ENCODE assay signal across 8 mouse cellular contexts in genomic region chr1:86058856-86059769, GRCm38 (mm10). TPM values are rescaled to one million over a fixed set of nuclear protein-coding genes. Genes with fewer than 3 reads are reported as not detected.
DNase-seq lines count a peak whose midpoint lies in the region; ATAC-seq and TF ChIP-seq lines count a peak whose summit lies in the region.

No protein-coding gene starts in this region.

- no peaks in the 10 kb centered on the region for H3K9me3 ChIP-seq in embryonic facial prominence, embryonic 15.5 days (replicated peaks)
- no peaks in the 10 kb centered on the region for H3K9me3 ChIP-seq in limb, embryonic 14.5 days (ENCODE audit: control insufficient read depth, low read length)
- H3K9me3 ChIP-seq in midbrain, postnatal 0 days (ENCODE audit: low read length), result no peaks in the 10 kb centered on the region

- peak overlapping the region; percentile 41 for H3K4me3 ChIP-seq in bone marrow, adult 2 months (replicated peaks; ENCODE audit: control insufficient read depth, low read depth, low read length)
- peak overlapping the region; percentile 38 for H3K4me3 ChIP-seq in embryonic facial prominence, embryonic 15.5 days (replicated peaks)
- peak overlapping the region; percentile 30 for H3K4me3 ChIP-seq in limb, embryonic 14.5 days (replicated peaks; ENCODE audit: low read length)
- H3K4me3 ChIP-seq in midbrain, postnatal 0 days (ENCODE audit: low read depth, low read length), result peak overlapping the region; percentile 33

- DNase-seq in 416B (ENCODE audit: low read depth), result peak; percentile 92
- DNase-seq in heart, adult 8-10 months (ENCODE audit: low spot score), result peak; percentile 92
- DNase-seq in kidney, adult 9 months, result peak; percentile 99
- DNase-seq in limb, embryonic 14.5 days (ENCODE audit: low spot score), result peak; percentile 94
- DNase-seq in midbrain, postnatal 0 days (ENCODE audit: low spot score), result peak; percentile 97
- DNase-seq in spleen, postnatal 14 days (ENCODE audit: low spot score in 2 of 2), result peak; percentile 75 to 87

- TF ChIP-seq CTCF in bone marrow, adult 2 months (IDR thresholded peaks at IDR 0.05; ENCODE audit: control insufficient read depth, insufficient read depth, low read length), result peak; percentile 88
- peak; percentile 96 for TF ChIP-seq CTCF in midbrain, postnatal 0 days (IDR thresholded peaks at IDR 0.05)

- H3K4me2 ChIP-seq in embryonic facial prominence, embryonic 15.5 days (replicated peaks), result peak overlapping the region; percentile 58
- peak overlapping the region; percentile 51 for H3K4me2 ChIP-seq in limb, embryonic 14.5 days (replicated peaks; ENCODE audit: low read depth, low read length, severe bottlenecking)
- peak overlapping the region; percentile 51 for H3K4me2 ChIP-seq in midbrain, postnatal 0 days (ENCODE audit: low read depth, low read length, poor library complexity, severe bottlenecking)

- 13% methylated on average over 21 of the region's 21 CpGs for WGBS in bone marrow, adult 2 months
- 10% methylated on average over 21 of the region's 21 CpGs for WGBS in embryonic facial prominence, embryonic 15.5 days
- WGBS in limb, embryonic 14.5 days, result 11% methylated on average over 21 of the region's 21 CpGs
- 6% methylated on average over 21 of the region's 21 CpGs for WGBS in midbrain, postnatal 0 days

- peak overlapping the region; percentile 13; the same call in 1 of the 2 replicates for H3K9ac ChIP-seq in embryonic facial prominence, embryonic 15.5 days
- H3K9ac ChIP-seq in limb, embryonic 14.5 days (ENCODE audit: low read depth, low read length, severe bottlenecking), result peak overlapping the region; percentile 40
- peak overlapping the region; percentile 33; the same call in 1 of the 2 replicates for H3K9ac ChIP-seq in midbrain, postnatal 0 days (replicated peaks; ENCODE audit: low read length, poor library complexity, severe bottlenecking)

- H3K4me1 ChIP-seq in bone marrow, adult 2 months (ENCODE audit: control insufficient read depth, insufficient read depth, low read length), result no peaks in the 10 kb centered on the region; the same call in 1 of the 2 replicates
- 0 out of 2 replicates have a peak, but pooled peaks cover 3% of the 10 kb centered on the region for H3K4me1 ChIP-seq in embryonic facial prominence, embryonic 15.5 days
- peaks cover 4% of the 10 kb centered on the region; the same call in 1 of the 2 replicates for H3K4me1 ChIP-seq in limb, embryonic 14.5 days (ENCODE audit: control insufficient read depth, insufficient read depth, low read length)
- H3K4me1 ChIP-seq in midbrain, postnatal 0 days (ENCODE audit: insufficient read depth, low read length), result no peaks in the 10 kb centered on the region

- no peaks in the 10 kb centered on the region for H3K27me3 ChIP-seq in embryonic facial prominence, embryonic 15.5 days
- no peaks in the 10 kb centered on the region for H3K27me3 ChIP-seq in limb, embryonic 14.5 days (ENCODE audit: control insufficient read depth, insufficient read depth, low read length)
- H3K27me3 ChIP-seq in midbrain, postnatal 0 days (ENCODE audit: insufficient read depth, low read length), result no peaks in the 10 kb centered on the region

- ATAC-seq in embryonic facial prominence, embryonic 15.5 days (ENCODE audit: insufficient number of reproducible peaks, low FRiP score, low TSS enrichment, low read depth), result peak; percentile 81
- peak; percentile 81 for ATAC-seq in limb, embryonic 14.5 days (ENCODE audit: low FRiP score, low read depth)
- ATAC-seq in midbrain, postnatal 0 days (ENCODE audit: low FRiP score), result peak; percentile 79

- TF ChIP-seq POLR2A in bone marrow, adult 2 months (IDR thresholded peaks at IDR 0.05; ENCODE audit: borderline replicate concordance, control insufficient read depth, low read depth, low read length), result no peak
- no peak for TF ChIP-seq POLR2A in limb, embryonic 14.5 days (IDR thresholded peaks at IDR 0.05; ENCODE audit: borderline replicate concordance, extremely low read depth, insufficient read depth, insufficient read length)

- no peak overlapping the region for H3K27ac ChIP-seq in bone marrow, adult 2 months (ENCODE audit: control insufficient read depth, insufficient read depth, low read depth, low read length, poor library complexity)
- no peak overlapping the region for H3K27ac ChIP-seq in embryonic facial prominence, embryonic 15.5 days (replicated peaks)
- H3K27ac ChIP-seq in limb, embryonic 14.5 days (replicated peaks; ENCODE audit: low read depth, low read length), result no peak overlapping the region
- peak overlapping the region; percentile 63 for H3K27ac ChIP-seq in midbrain, postnatal 0 days (ENCODE audit: low read depth, low read length)

- no peaks in the 10 kb centered on the region for H3K36me3 ChIP-seq in embryonic facial prominence, embryonic 15.5 days
- H3K36me3 ChIP-seq in limb, embryonic 14.5 days (ENCODE audit: control insufficient read depth, insufficient read depth, low read length), result no peaks in the 10 kb centered on the region
- H3K36me3 ChIP-seq in midbrain, postnatal 0 days (ENCODE audit: insufficient read depth, low read length), result no peaks in the 10 kb centered on the region

RNA-seq across cellular contexts. Expression of gene Psmd1, which starts 5.1 kb away (rescaled TPM):
- polyA plus RNA-seq in bone marrow, adult 2 months (2011; ENCODE audit: insufficient read depth, insufficient read length, low replicate concordance, missing spikeins), result 26.6 and 36.4 TPM in 2 replicates
- 146 and 149 TPM in 2 replicates for polyA plus RNA-seq in embryonic facial prominence, embryonic 15.5 days (2015; fragmentation: Nextera tagmentation; extraction: Ambion mirVana)
- total RNA-seq in heart, adult 8-10 months (2022), result 100 to 1,000 TPM in 3 of 4 experiments, 10 to 100 TPM in 1; 95.7 to 115 (median 109) TPM
- polyA plus RNA-seq in limb, embryonic 14.5 days (2012; rRNA removed), result 73.2 and 79.2 TPM in 2 replicates
- polyA plus RNA-seq in limb, embryonic 14.5 days (2014; fragmentation: Nextera tagmentation; extraction: Ambion mirVana), result 157 and 161 TPM in 2 replicates
- 91.5 and 103 TPM in 2 replicates for total RNA-seq in midbrain, postnatal 0 days (2014; rRNA removed)
- 193 and 195 TPM in 2 replicates for polyA plus RNA-seq in midbrain, postnatal 0 days (2015; fragmentation: Nextera tagmentation; extraction: Ambion mirVana)

RNA-seq across cellular contexts. Expression of gene 2810459M11Rik, which starts 13.4 kb away (rescaled TPM):
- polyA plus RNA-seq in bone marrow, adult 2 months (2011; ENCODE audit: insufficient read depth, insufficient read length, low replicate concordance, missing spikeins), result not detected in 2 replicates
- polyA plus RNA-seq in embryonic facial prominence, embryonic 15.5 days (2015; fragmentation: Nextera tagmentation; extraction: Ambion mirVana), result 0.66 and 0.81 TPM in 2 replicates
- total RNA-seq in heart, adult 8-10 months (2022), result not detected
- 0.57 and 0.93 TPM in 2 replicates for polyA plus RNA-seq in limb, embryonic 14.5 days (2012; rRNA removed)
- polyA plus RNA-seq in limb, embryonic 14.5 days (2014; fragmentation: Nextera tagmentation; extraction: Ambion mirVana), result 0.32 and 0.50 TPM in 2 replicates
- 43.4 and 43.9 TPM in 2 replicates for total RNA-seq in midbrain, postnatal 0 days (2014; rRNA removed)
- polyA plus RNA-seq in midbrain, postnatal 0 days (2015; fragmentation: Nextera tagmentation; extraction: Ambion mirVana), result 13.4 and 14.3 TPM in 2 replicates

RNA-seq across cellular contexts. Expression of gene Spata3, which starts 42.5 kb away (rescaled TPM):
- not detected in 2 replicates for polyA plus RNA-seq in bone marrow, adult 2 months (2011; ENCODE audit: insufficient read depth, insufficient read length, low replicate concordance, missing spikeins)
- 0.24 TPM in 1 of 2 replicates, not detected in the other for polyA plus RNA-seq in embryonic facial prominence, embryonic 15.5 days (2015; fragmentation: Nextera tagmentation; extraction: Ambion mirVana)
- total RNA-seq in heart, adult 8-10 months (2022), result not detected
- not detected in 2 replicates for polyA plus RNA-seq in limb, embryonic 14.5 days (2012; rRNA removed)
- not detected in 2 replicates for polyA plus RNA-seq in limb, embryonic 14.5 days (2014; fragmentation: Nextera tagmentation; extraction: Ambion mirVana)
- not detected in 2 replicates for total RNA-seq in midbrain, postnatal 0 days (2014; rRNA removed)
- polyA plus RNA-seq in midbrain, postnatal 0 days (2015; fragmentation: Nextera tagmentation; extraction: Ambion mirVana), result 0.91 and 1.4 TPM in 2 replicates

RNA-seq across cellular contexts. Expression of gene Htr2b, which starts 52.7 kb away (rescaled TPM):
- polyA plus RNA-seq in bone marrow, adult 2 months (2011; ENCODE audit: insufficient read depth, insufficient read length, low replicate concordance, missing spikeins), result not detected in 2 replicates
- 0.89 and 1.4 TPM in 2 replicates for polyA plus RNA-seq in embryonic facial prominence, embryonic 15.5 days (2015; fragmentation: Nextera tagmentation; extraction: Ambion mirVana)
- under 1 TPM; 0.27 to 0.78 (median 0.52) TPM for total RNA-seq in heart, adult 8-10 months (2022)
- 0.78 and 1.1 TPM in 2 replicates for polyA plus RNA-seq in limb, embryonic 14.5 days (2012; rRNA removed)
- 1.3 and 1.7 TPM in 2 replicates for polyA plus RNA-seq in limb, embryonic 14.5 days (2014; fragmentation: Nextera tagmentation; extraction: Ambion mirVana)
- not detected in 2 replicates for total RNA-seq in midbrain, postnatal 0 days (2014; rRNA removed)
- 0.20 and 0.43 TPM in 2 replicates for polyA plus RNA-seq in midbrain, postnatal 0 days (2015; fragmentation: Nextera tagmentation; extraction: Ambion mirVana)
